Mouse (Mus musculus): ENCODE measurements around the gene Brd9. TPM values are rescaled to one million over a fixed set of nuclear protein-coding genes. Genes with fewer than 3 reads are reported as not detected.

Brd9 gene
- polyA plus RNA-seq, 1 experiment, result 60.6 TPM

DNA sequence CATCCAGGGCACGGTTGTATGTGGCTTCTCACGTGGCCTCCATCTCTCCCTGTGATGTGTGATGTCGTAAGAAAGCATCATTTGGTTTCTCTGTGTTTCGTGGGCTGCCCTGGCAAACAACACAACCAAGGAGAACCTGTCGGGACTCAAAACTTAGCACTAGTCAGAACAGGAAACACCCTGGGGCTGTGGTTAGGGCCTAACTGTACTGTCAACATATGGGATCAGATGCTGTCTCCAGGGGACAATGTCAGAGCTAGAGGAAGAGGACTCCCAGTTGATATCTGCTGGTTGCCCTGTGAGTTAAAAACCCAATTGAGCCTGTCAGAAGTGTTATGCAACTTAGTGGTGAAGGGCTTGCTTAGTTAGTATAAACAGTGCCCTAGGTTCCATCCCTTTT lies 17.9 kb downstream of the Brd9 start:
- no peak for DNase-seq
- 33% methylated on average over 5 of the region's 5 CpGs for WGBS
- TF ChIP-seq CTCF (IDR thresholded peaks at IDR 0.05; ENCODE audit: borderline replicate concordance, control insufficient read depth, extremely low read depth, insufficient read depth, low read length, poor library complexity) (no peak), POLR2A (IDR thresholded peaks at IDR 0.05; ENCODE audit: control insufficient read depth, extremely low read depth, insufficient read depth, low read length, poor library complexity) (no peak)
- H3K27ac ChIP-seq (ENCODE audit: control insufficient read depth, insufficient read depth, low read length), result no peak overlapping the region
- no peaks in the 10 kb centered on the region for H3K27me3 ChIP-seq (ENCODE audit: control insufficient read depth, insufficient read depth, low read length)
- no peaks in the 10 kb centered on the region for H3K4me1 ChIP-seq (replicated peaks; ENCODE audit: control insufficient read depth, insufficient read depth, low read length)
- no peak overlapping the region for H3K4me3 ChIP-seq (ENCODE audit: control insufficient read depth, insufficient read depth, low read length)
- peaks cover 88% of the 10 kb centered on the region for H3K36me3 ChIP-seq (ENCODE audit: control insufficient read depth, insufficient read depth, low read length)

DNA sequence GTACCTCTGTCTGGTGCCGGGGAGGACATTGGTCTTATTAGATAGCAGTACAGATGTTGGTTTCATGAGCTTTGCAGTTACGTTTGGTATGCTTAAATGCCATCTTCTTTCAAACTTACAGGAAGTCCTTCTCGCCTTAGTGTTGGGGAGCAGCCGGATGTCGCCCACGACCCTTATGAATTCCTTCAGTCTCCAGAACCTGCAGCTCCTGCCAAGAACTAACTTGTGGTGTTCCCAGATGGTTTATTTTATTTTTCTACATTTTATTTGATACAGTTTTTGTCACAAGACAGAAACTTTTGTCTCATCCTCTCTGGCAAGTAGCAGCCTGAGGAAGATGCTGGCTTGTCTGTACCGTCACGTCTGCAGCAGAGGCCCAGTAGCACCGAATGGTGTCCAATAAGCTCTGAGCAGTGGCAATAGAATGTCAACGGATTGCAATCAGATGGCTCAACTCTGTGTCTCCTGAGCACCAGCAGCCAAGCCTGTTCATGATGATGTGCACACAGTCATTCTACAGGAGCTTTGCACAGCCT lies 22.6 kb downstream of the Brd9 start:
- no peak for DNase-seq
- Histone ChIP-seq H3K27me3 (ENCODE audit: control insufficient read depth, insufficient read depth, low read length) (no peaks in the 10 kb centered on the region), H3K36me3 (ENCODE audit: control insufficient read depth, insufficient read depth, low read length) (peaks cover 49% of the 10 kb centered on the region), H3K4me1 (replicated peaks; ENCODE audit: control insufficient read depth, insufficient read depth, low read length) (no peaks in the 10 kb centered on the region), H3K27ac (ENCODE audit: control insufficient read depth, insufficient read depth, low read length) (no peak overlapping the region), H3K4me3 (ENCODE audit: control insufficient read depth, insufficient read depth, low read length) (no peak overlapping the region)
- 95% methylated on average over 10 of the region's 10 CpGs for WGBS
- TF ChIP-seq CTCF (IDR thresholded peaks at IDR 0.05; ENCODE audit: borderline replicate concordance, control insufficient read depth, extremely low read depth, insufficient read depth, low read length, poor library complexity) (no peak), POLR2A (IDR thresholded peaks at IDR 0.05; ENCODE audit: control insufficient read depth, extremely low read depth, insufficient read depth, low read length, poor library complexity) (no peak)

DNA sequence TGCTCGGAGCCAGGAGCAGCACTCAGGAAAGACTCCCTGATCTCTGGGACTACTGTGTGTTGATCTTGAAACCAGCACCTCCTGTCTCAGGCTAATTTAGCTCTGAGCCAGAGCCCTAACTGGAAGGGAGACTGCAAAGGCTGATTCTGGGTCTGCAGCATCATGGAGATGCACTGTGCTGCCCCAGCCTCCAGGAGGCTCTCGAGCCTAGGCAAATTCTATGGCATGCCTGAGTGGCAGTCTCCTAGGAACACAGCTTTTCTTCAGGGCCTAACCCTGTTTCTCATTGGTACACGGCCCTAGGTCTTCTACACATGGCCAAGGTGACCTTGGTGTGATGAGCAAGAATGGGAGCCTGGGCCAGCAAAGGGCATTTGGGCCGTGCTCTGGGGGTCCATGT lies 23.6 kb downstream of the Brd9 start:
- Histone ChIP-seq H3K27ac (ENCODE audit: control insufficient read depth, insufficient read depth, low read length) (no peak overlapping the region), H3K27me3 (ENCODE audit: control insufficient read depth, insufficient read depth, low read length) (no peaks in the 10 kb centered on the region), H3K36me3 (ENCODE audit: control insufficient read depth, insufficient read depth, low read length) (peaks cover 39% of the 10 kb centered on the region), H3K4me3 (ENCODE audit: control insufficient read depth, insufficient read depth, low read length) (no peak overlapping the region), H3K4me1 (replicated peaks; ENCODE audit: control insufficient read depth, insufficient read depth, low read length) (no peaks in the 10 kb centered on the region)
- DNase-seq, result no peak
- WGBS, result 99% methylated on average over 4 of the region's 4 CpGs
- TF ChIP-seq POLR2A (IDR thresholded peaks at IDR 0.05; ENCODE audit: control insufficient read depth, extremely low read depth, insufficient read depth, low read length, poor library complexity), result no peak
- TF ChIP-seq CTCF (IDR thresholded peaks at IDR 0.05; ENCODE audit: borderline replicate concordance, control insufficient read depth, extremely low read depth, insufficient read depth, low read length, poor library complexity), result no peak

DNA sequence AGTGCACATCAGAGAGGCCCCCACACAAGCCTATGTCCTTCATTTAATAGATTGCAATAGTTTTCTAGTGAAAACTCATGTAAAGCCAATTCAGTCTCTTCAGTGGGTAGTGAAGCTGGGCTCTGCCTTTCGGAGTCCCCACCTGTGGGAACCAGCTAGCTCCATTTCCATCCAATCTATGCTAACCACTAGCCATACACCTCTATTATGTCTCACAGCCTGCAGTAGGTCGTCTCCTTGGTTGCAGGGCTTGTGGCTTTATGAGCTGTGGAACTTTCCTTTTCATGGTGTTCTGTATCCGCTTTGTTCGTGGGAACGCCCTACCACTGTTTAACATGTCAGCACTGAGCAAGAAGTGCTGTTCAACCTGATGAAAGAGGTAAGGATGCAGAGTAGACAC lies 25.9 kb downstream of the Brd9 start, which contains the start of gene Zdhhc11:
Gene Zdhhc11 (plus strand): TSS at position 301 of the 400 bp plus-strand sequence.
- Histone ChIP-seq H3K4me3 (ENCODE audit: control insufficient read depth, insufficient read depth, low read length) (no peak within 1 kb of the TSS), H3K36me3 (ENCODE audit: control insufficient read depth, insufficient read depth, low read length) (peaks cover 18% of the 10 kb centered on the region), H3K27me3 (ENCODE audit: control insufficient read depth, insufficient read depth, low read length) (no peaks in the 10 kb centered on the region), H3K4me1 (replicated peaks; ENCODE audit: control insufficient read depth, insufficient read depth, low read length) (no peaks in the 10 kb centered on the region), H3K27ac (ENCODE audit: control insufficient read depth, insufficient read depth, low read length) (no peak within 1 kb of the TSS)
- no peak for DNase-seq
- no peak for TF ChIP-seq POLR2A (IDR thresholded peaks at IDR 0.05; ENCODE audit: control insufficient read depth, extremely low read depth, insufficient read depth, low read length, poor library complexity)
- TF ChIP-seq CTCF (IDR thresholded peaks at IDR 0.05; ENCODE audit: borderline replicate concordance, control insufficient read depth, extremely low read depth, insufficient read depth, low read length, poor library complexity), result no peak
- 89% methylated on average over 5 of the region's 5 CpGs for WGBS

DNA sequence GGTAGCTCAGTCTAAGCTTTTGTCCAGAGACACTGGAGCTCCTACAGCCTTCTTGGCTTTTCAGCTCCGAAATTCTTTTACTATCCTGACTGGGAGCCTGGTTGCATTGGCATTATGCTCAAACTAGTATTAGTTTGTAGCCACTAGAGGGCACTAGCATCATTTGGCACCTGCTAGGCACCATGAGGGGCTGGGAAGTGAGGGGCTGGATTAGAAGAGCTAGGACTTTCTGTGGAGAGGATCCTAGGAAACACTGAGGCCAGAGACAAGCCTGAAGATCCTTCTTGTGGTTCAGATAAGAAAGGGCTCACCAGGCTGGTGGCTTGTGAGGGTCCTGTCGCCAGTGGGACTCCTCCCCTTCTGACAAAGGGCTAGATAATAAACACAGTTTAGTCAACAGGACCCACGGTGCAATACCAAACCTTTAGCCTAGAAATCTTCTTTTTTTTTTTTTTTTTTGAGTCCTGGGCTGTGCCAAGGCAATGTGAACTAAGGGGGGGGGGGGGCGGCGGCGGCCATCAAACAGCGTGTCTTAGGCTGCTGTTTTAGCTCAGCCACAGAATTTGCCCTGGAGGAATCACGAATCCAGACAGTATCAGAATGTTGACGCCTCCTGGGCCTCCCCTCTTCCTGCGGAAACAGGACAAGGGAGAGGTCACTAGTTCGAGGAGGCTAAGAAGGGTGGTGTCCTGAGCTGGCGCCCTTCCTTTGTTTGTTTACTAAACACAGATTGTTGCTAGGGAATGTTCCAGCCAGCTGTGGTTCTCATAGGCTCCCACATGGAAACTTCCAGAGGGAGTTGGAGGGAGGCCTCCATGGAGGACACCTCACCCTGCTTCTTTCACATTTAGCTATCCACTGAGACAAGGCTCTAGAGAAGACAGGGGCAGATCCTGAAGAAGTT lies 33.2 kb downstream of the Brd9 start:
- 42% methylated on average over 12 of the region's 12 CpGs for WGBS
- H3K4me1 ChIP-seq (replicated peaks; ENCODE audit: control insufficient read depth, insufficient read depth, low read length), result no peaks in the 10 kb centered on the region
- no peak overlapping the region for H3K4me3 ChIP-seq (ENCODE audit: control insufficient read depth, insufficient read depth, low read length)
- TF ChIP-seq POLR2A (IDR thresholded peaks at IDR 0.05; ENCODE audit: control insufficient read depth, extremely low read depth, insufficient read depth, low read length, poor library complexity) (no peak), CTCF (IDR thresholded peaks at IDR 0.05; ENCODE audit: borderline replicate concordance, control insufficient read depth, extremely low read depth, insufficient read depth, low read length, poor library complexity) (no peak; the same call in 1 of the 2 replicates)
- no peaks in the 10 kb centered on the region for H3K36me3 ChIP-seq (ENCODE audit: control insufficient read depth, insufficient read depth, low read length)
- peak; percentile 25 for DNase-seq
- no peak overlapping the region for H3K27ac ChIP-seq (ENCODE audit: control insufficient read depth, insufficient read depth, low read length)
- H3K27me3 ChIP-seq (ENCODE audit: control insufficient read depth, insufficient read depth, low read length), result no peaks in the 10 kb centered on the region

DNA sequence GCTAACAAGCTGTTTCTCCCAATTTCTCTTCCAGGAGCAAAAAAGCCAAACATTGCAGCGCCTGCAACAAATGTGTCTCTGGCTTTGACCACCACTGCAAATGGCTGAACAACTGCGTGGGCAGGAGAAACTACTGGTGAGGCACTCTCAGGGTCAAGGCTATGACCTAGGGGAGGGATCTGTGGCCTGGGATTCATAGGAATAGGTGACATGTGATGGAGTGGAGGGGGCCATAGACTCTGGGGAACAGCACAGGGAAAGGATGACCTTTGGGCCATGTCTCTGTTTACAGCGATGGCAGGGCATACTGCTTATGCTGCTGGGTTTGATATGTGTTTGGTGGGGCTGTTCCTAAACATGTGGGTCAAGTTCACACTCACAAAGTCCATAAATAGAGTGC lies 36.9 kb downstream of the Brd9 start:
- H3K36me3 ChIP-seq (ENCODE audit: control insufficient read depth, insufficient read depth, low read length), result no peaks in the 10 kb centered on the region
- H3K27me3 ChIP-seq (ENCODE audit: control insufficient read depth, insufficient read depth, low read length), result no peaks in the 10 kb centered on the region
- 93% methylated on average over 3 of the region's 3 CpGs for WGBS
- H3K4me3 ChIP-seq (ENCODE audit: control insufficient read depth, insufficient read depth, low read length), result no peak overlapping the region
- no peaks in the 10 kb centered on the region for H3K4me1 ChIP-seq (replicated peaks; ENCODE audit: control insufficient read depth, insufficient read depth, low read length)
- no peak for TF ChIP-seq CTCF (IDR thresholded peaks at IDR 0.05; ENCODE audit: borderline replicate concordance, control insufficient read depth, extremely low read depth, insufficient read depth, low read length, poor library complexity)
- TF ChIP-seq POLR2A (IDR thresholded peaks at IDR 0.05; ENCODE audit: control insufficient read depth, extremely low read depth, insufficient read depth, low read length, poor library complexity), result no peak
- H3K27ac ChIP-seq (ENCODE audit: control insufficient read depth, insufficient read depth, low read length), result no peak overlapping the region
- DNase-seq, result no peak

Data from thymus, adult 2 months (tissue).